Mouse (Mus musculus): Measurements from ENCODE around the gene Hist1h2ba.

GRCm38 (mm10) chr13:23914376-23915167 lies 19.4 kb downstream of the Hist1h2ba start, which contains the start of gene Slc17a4:
- TF ChIP-seq EP300 (IDR thresholded peaks at IDR 0.05; ENCODE audit: insufficient read depth, low read depth, low read length) (no peak), POLR2A (IDR thresholded peaks at IDR 0.05; ENCODE audit: insufficient read depth, low read length) (no peak), CTCF (IDR thresholded peaks at IDR 0.05; ENCODE audit: low read depth, low read length) (no peak)

All from ES-Bruce4 (cell line).